16 mouse cellular contexts compared by ENCODE assay signal in the genomic region with DNA sequence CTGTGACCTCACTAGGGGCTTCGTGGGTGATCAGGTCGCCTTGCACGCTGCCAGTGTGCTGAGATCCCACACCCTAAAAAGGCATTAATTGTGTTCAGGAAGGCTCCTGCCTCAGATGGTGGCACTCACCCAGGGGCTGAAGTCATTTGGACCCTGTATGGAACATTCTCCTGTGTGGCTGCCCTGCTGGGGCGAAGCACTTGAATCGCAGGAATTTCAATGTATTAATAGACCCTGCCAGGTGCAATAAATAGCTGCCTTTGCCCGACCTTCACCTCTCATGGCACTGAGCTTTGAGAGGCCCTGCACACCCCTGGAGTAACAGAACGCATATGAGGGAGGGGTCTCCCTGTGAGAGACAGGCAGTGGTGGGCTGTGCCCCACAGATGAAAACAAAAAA. TPM values are rescaled to one million over a fixed set of nuclear protein-coding genes. Genes with fewer than 3 reads are reported as not detected.
DNase-seq lines count a peak whose midpoint lies in the region; ATAC-seq and TF ChIP-seq lines count a peak whose summit lies in the region.
"Had no signal": no experiment of that assay in that cellular context is flagged by ENCODE, and none has a peak within 500 bp of the region (broad histone marks: within the 10 kb centered on the region; RNA-seq: fewer than 3 reads in every experiment).

No protein-coding gene starts in this region.

- H3K4me3 ChIP-seq in embryonic facial prominence, embryonic 10.5 days, result no peak overlapping the region
- no peak overlapping the region for H3K4me3 ChIP-seq in heart, embryonic 11.5 days (ENCODE audit: low read depth, low read length)
- no peak overlapping the region for H3K4me3 ChIP-seq in layer of hippocampus, adult 2 months
- H3K4me3 ChIP-seq in forebrain, embryonic 12.5 days (replicated peaks), result no peak overlapping the region
- H3K4me3 ChIP-seq: neural tube, embryonic 12.5 days had no signal

- peak; percentile 29 for DNase-seq in kidney, adult 11 months
- no peak for DNase-seq in kidney, postnatal 10 days
- DNase-seq in embryonic facial prominence, embryonic 10.5 days (ENCODE audit: low spot score), result no peak
- peak; percentile 47 to 60 for DNase-seq in heart, postnatal 36 days
- DNase-seq in layer of hippocampus, adult 2 months (ENCODE audit: low spot score in 2 of 2), result no peak
- DNase-seq: cerebellum, adult 9-10 months; embryo, embryonic 11 days had no signal

- TF ChIP-seq CTCF in layer of hippocampus, adult 2 months (conservative IDR thresholded peaks at IDR 0.05), result no peak

- H3K27ac ChIP-seq in embryonic facial prominence, embryonic 10.5 days (replicated peaks), result 0 out of 2 replicates have a peak overlapping the region, but pooled peaks have one; percentile 14
- H3K27ac ChIP-seq in heart, embryonic 11.5 days (ENCODE audit: low read depth, low read length), result peak overlapping the region; percentile 95
- H3K27ac ChIP-seq in layer of hippocampus, adult 2 months, result no peak overlapping the region
- no peak overlapping the region for H3K27ac ChIP-seq in forebrain, embryonic 12.5 days
- H3K27ac ChIP-seq: hindbrain, postnatal 0 days; neural tube, embryonic 12.5 days had no signal

- H3K27me3 ChIP-seq in embryonic facial prominence, embryonic 10.5 days (replicated peaks; ENCODE audit: low read depth, poor library complexity, severe bottlenecking), result no peaks in the 10 kb centered on the region
- no peaks in the 10 kb centered on the region for H3K27me3 ChIP-seq in heart, embryonic 11.5 days (ENCODE audit: control insufficient read depth, insufficient read depth, low read length)
- no peaks in the 10 kb centered on the region for H3K27me3 ChIP-seq in forebrain, embryonic 12.5 days
- H3K27me3 ChIP-seq: neural tube, embryonic 12.5 days had no signal

- intact Hi-C loops in heart, postnatal 36 days (cut with DNase I), result loop anchor here (2.0 to 5.0 kb wide), 2 partner anchors 15 to 37 kb away; no protein-coding TSS in a partner anchor

- H3K9ac ChIP-seq in heart, embryonic 11.5 days (ENCODE audit: low read depth, low read length), result peak overlapping the region; percentile 28; the same call in 1 of the 2 replicates
- H3K9ac ChIP-seq in forebrain, embryonic 12.5 days, result no peak overlapping the region
- H3K9ac ChIP-seq: neural tube, embryonic 12.5 days had no signal

- no peaks in the 10 kb centered on the region for H3K9me3 ChIP-seq in embryonic facial prominence, embryonic 10.5 days
- no peaks in the 10 kb centered on the region for H3K9me3 ChIP-seq in heart, embryonic 11.5 days (replicated peaks; ENCODE audit: control insufficient read depth, low read length)
- no peaks in the 10 kb centered on the region for H3K9me3 ChIP-seq in forebrain, embryonic 12.5 days
- H3K9me3 ChIP-seq: neural tube, embryonic 12.5 days had no signal

- 78% methylated on average over 7 of the region's 7 CpGs for WGBS in embryonic facial prominence, embryonic 10.5 days
- 51% methylated on average over 7 of the region's 7 CpGs for whole genome bisulfite sequencing in heart, embryonic 11.5 days (ENCODE audit: insufficient replicate concordance)
- 69% methylated on average over 7 of the region's 7 CpGs for WGBS in forebrain, embryonic 12.5 days

- ATAC-seq in heart, embryonic 11.5 days (replicated peaks; ENCODE audit: insufficient number of reproducible peaks, low FRiP score, low TSS enrichment), result 0 out of 2 replicates have a peak, but pooled peaks have one; percentile 44
- no peak for ATAC-seq in forebrain, embryonic 12.5 days (ENCODE audit: low FRiP score)
- no peak for ATAC-seq in granulocyte monocyte progenitor cell, adult 5-6 weeks (replicated peaks; ENCODE audit: poor library complexity, severe bottlenecking)
- ATAC-seq: hindbrain, postnatal 0 days; midbrain, embryonic 16.5 days had no signal

- H3K4me2 ChIP-seq in heart, embryonic 11.5 days, result peak overlapping the region; percentile 29
- no peak overlapping the region for H3K4me2 ChIP-seq in forebrain, embryonic 12.5 days
- H3K4me2 ChIP-seq: neural tube, embryonic 12.5 days had no signal

- peaks cover 48% of the 10 kb centered on the region for H3K4me1 ChIP-seq in embryonic facial prominence, embryonic 10.5 days
- peaks cover 59% of the 10 kb centered on the region for H3K4me1 ChIP-seq in heart, embryonic 11.5 days (ENCODE audit: control insufficient read depth, insufficient read depth, low read length)
- H3K4me1 ChIP-seq in forebrain, embryonic 12.5 days, result peaks cover 14% of the 10 kb centered on the region

- H3K36me3 ChIP-seq in embryonic facial prominence, embryonic 10.5 days (replicated peaks), result peaks cover 5% of the 10 kb centered on the region
- H3K36me3 ChIP-seq in heart, embryonic 11.5 days (ENCODE audit: control insufficient read depth, insufficient read depth, low read length), result no peaks in the 10 kb centered on the region
- H3K36me3 ChIP-seq in forebrain, embryonic 12.5 days (replicated peaks), result no peaks in the 10 kb centered on the region
- H3K36me3 ChIP-seq: neural tube, embryonic 12.5 days had no signal

RNA-seq across cellular contexts. Expression of a gene that starts 17.0 kb away (rescaled TPM):
- polyA plus RNA-seq in embryonic facial prominence, embryonic 10.5 days (2016; fragmentation: Nextera tagmentation; extraction: Ambion mirVana), result 22.5 and 25.7 TPM in 2 replicates
- 115 and 138 TPM in 2 replicates for polyA plus RNA-seq in heart, embryonic 11.5 days (2014; fragmentation: Nextera tagmentation; extraction: Ambion mirVana)
- total RNA-seq in heart, postnatal 36 days (2021), result 10 to 100 TPM; 69.1 to 80.9 TPM
- 10 to 100 TPM; 77.6 to 82.3 TPM for total RNA-seq in layer of hippocampus, adult 2 months (2021)
- polyA plus RNA-seq in forebrain, embryonic 12.5 days (2016; fragmentation: Nextera tagmentation; extraction: Ambion mirVana), result 19.6 and 19.9 TPM in 2 replicates
- 61.3 and 114 TPM in 2 replicates for total RNA-seq in granulocyte monocyte progenitor cell, adult 5-6 weeks (2014; fragmentation: Nextera tagmentation)
- 121 and 131 TPM in 2 replicates for total RNA-seq in granulocyte monocyte progenitor cell, adult 5-6 weeks (2017)

RNA-seq across cellular contexts. Expression of a gene that starts 46.1 kb away (rescaled TPM):
- 0.39 and 0.44 TPM in 2 replicates for polyA plus RNA-seq in embryonic facial prominence, embryonic 10.5 days (2016; fragmentation: Nextera tagmentation; extraction: Ambion mirVana)
- polyA plus RNA-seq in heart, embryonic 11.5 days (2014; fragmentation: Nextera tagmentation; extraction: Ambion mirVana), result 0.63 TPM in 1 of 2 replicates, not detected in the other
- 1 to 10 TPM; 2.0 to 2.1 TPM for total RNA-seq in heart, postnatal 36 days (2021)
- total RNA-seq in layer of hippocampus, adult 2 months (2021), result not detected
- 0.21 TPM in 1 of 2 replicates, not detected in the other for polyA plus RNA-seq in forebrain, embryonic 12.5 days (2016; fragmentation: Nextera tagmentation; extraction: Ambion mirVana)
- total RNA-seq in granulocyte monocyte progenitor cell, adult 5-6 weeks (2014; fragmentation: Nextera tagmentation), result 3.1 TPM in 1 of 2 replicates, not detected in the other
- 0.47 and 2.0 TPM in 2 replicates for total RNA-seq in granulocyte monocyte progenitor cell, adult 5-6 weeks (2017)
- total RNA-seq: adrenal gland, adult 18-20 months; hindbrain, postnatal 0 days; layer of hippocampus, adult 8-10 months; left cerebral cortex, postnatal 36 days had no signal
- polyA plus RNA-seq: hindbrain, postnatal 0 days; neural tube, embryonic 12.5 days had no signal

Comparison
In these comparisons a context has a peak if more than half of its experiments do, and no peak if none do; other contexts are left out.
1. DNase-seq: peak in kidney, adult 11 months (single experiment) and heart, postnatal 36 days (2 of 2); none in kidney, postnatal 10 days (single experiment), embryonic facial prominence, embryonic 10.5 days (single experiment) and layer of hippocampus, adult 2 months (0 of 2).
2. H3K27ac ChIP-seq: peak in embryonic facial prominence, embryonic 10.5 days (single experiment) and heart, embryonic 11.5 days (single experiment); none in layer of hippocampus, adult 2 months (single experiment) and forebrain, embryonic 12.5 days (single experiment).